Mouse (Mus musculus) liver, adult 2 months (tissue): ENCODE results near the gene Kif3a. TPM values are rescaled to one million over a fixed set of nuclear protein-coding genes. Genes with fewer than 3 reads are reported as not detected.

Source experiments
- DNase-seq: peaks from one replicate; pipeline ENCODE4 v3.0.0-alpha.2; 2011; ENCODE audit warnings: low read depth, low spot score; ENCODE audit errors: extremely low read depth
- H3K27ac ChIP-seq: fragments of 200-500 bp; replicated peaks from 2 replicates; pipeline ENCODE4 v1.5.1; 2012; ENCODE audit warnings: low read depth, mild to moderate bottlenecking, control low read depth, inconsistent platforms, low read length; ENCODE audit not compliant: insufficient read depth
- H3K27me3 ChIP-seq: fragments of 200-500 bp; 2 replicates; pipeline ENCODE4 v1.6.1; 2012; ENCODE audit warnings: mild to moderate bottlenecking, moderate library complexity, low read length, inconsistent platforms; ENCODE audit not compliant: control insufficient read depth, insufficient read depth
- H3K36me3 ChIP-seq: fragments of 200-500 bp; 2 replicates; pipeline ENCODE4 v1.6.1; 2012; ENCODE audit warnings: low read length, inconsistent platforms; ENCODE audit not compliant: control insufficient read depth, insufficient read depth
- H3K4me1 ChIP-seq: fragments of 200-500 bp; 2 replicates; pipeline ENCODE4 v1.6.1; 2011; ENCODE audit warnings: low read length; ENCODE audit not compliant: control insufficient read depth, insufficient read depth
- H3K4me3 ChIP-seq: fragments of 200-500 bp; 2 replicates; pipeline ENCODE4 v1.5.1; 2011; ENCODE audit warnings: low read depth, mild to moderate bottlenecking, control low read depth, low read length, moderate library complexity; ENCODE audit not compliant: insufficient read depth
- H3K79me2 ChIP-seq: fragments of 200-500 bp; 2 replicates; pipeline ENCODE4 v1.6.1; 2012; ENCODE audit warnings: inconsistent platforms, mild to moderate bottlenecking, low read length, moderate library complexity; ENCODE audit not compliant: control insufficient read depth, insufficient read depth
- H3K9ac ChIP-seq: fragments of 200-500 bp; 2 replicates; pipeline ENCODE4 v1.6.1; 2012; ENCODE audit warnings: low read depth, mild to moderate bottlenecking, control low read depth, inconsistent platforms, low read length
- CTCF ChIP-seq: fragments of 200-500 bp; IDR thresholded peaks from 2 replicates; pipeline ENCODE4 v1.5.1; 2011; ENCODE audit warnings: low read depth, low read length, control low read depth
- POLR2A ChIP-seq: fragments of 200-500 bp; IDR thresholded peaks from 2 replicates; pipeline ENCODE4 v1.6.1; 2011; ENCODE audit warnings: low read length, control low read depth; ENCODE audit not compliant: insufficient read depth; ENCODE audit errors: extremely low read depth
- WGBS: fragments of 180-500 bp; shearing (Covaris S2); methylation state at CpG from one replicate; pipeline ENCODE4 v1.1.7; 2018; 5-methylcytosine and 5-hydroxymethylcytosine counted together
- polyA plus RNA-seq: library from polyadenylated mRNA; depleted of rRNA; stranded (reverse); fragments of >200 nt; gene quantifications from 2 replicates; pipeline ENCODE4 v1.2.3, GENCODE M21; 2012
- total RNA-seq: library from RNA; depleted of rRNA; stranded (reverse); fragments of >200 nt; gene quantifications from 2 replicates; pipeline ENCODE4 v1.2.3, GENCODE M21; 2014

Gene Kif3a
- total and polyA plus RNA-seq, 2 experiments: 1.2 to 2.7 TPM

DNA sequence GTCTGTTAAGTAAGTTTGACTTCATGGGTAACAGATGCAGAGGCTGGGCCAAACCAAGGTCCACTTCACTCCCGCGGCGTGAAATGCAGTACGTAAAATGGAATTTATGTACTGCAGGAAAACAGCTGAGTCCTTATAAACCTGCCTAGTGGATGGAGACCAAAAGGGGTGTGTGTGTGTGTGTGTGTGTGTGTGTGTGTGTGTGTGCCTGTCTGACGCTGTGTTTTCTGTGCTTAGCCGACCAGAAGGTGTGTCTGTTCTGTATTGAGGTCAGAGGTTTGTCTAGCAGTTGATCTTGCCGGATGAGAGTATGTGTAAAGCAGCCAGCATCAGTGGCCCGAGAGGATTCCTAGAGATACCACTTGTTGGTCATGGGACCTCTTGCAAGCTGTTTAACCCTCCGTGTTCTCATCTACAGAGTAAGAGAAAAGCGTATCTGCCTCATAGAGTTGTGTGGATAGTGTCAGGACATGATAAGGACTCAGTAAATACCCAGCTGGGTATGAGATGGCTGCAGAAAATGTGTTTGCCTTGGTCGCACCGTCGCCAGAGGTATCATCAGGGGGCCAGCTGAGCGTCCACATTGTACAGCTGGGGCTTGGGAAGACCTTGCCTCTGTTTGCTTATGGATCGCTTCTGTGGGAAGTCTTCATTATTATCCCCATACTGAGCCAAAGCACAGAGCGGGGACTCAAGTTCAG lies 45.9 kb upstream of the Kif3a start:
- no peaks in the 10 kb centered on the region for H3K4me1 ChIP-seq
- TF ChIP-seq CTCF: no peak
- H3K9ac ChIP-seq: no peak overlapping the region
- H3K36me3 ChIP-seq: no peaks in the 10 kb centered on the region
- H3K27me3 ChIP-seq: 0 out of 2 replicates have a peak, but pooled peaks cover 3% of the 10 kb centered on the region
- 0 out of 2 replicates have a peak overlapping the region, but pooled peaks have one; percentile 13 for H3K27ac ChIP-seq
- no peaks in the 10 kb centered on the region; the same call in 1 of the 2 replicates for H3K79me2 ChIP-seq
- no peak for DNase-seq
- 64% methylated on average over 16 of the region's 16 CpGs for WGBS
- H3K4me3 ChIP-seq: no peak overlapping the region

DNA sequence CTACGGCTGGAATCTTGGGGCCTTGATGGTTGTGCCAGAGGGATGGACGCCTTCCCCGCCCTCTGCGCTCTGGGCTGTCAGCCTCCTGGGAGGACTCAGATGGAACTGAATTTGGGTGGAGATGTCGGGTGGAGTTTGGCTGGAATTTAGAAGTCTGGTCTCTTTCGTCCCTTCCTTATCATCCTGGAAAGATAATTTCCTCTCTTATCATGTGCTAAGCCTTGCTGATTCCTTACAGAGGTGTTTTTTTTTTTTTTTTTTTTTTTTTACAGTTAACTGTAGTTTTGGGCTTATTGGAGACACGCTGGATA lies 45.4 kb upstream of the Kif3a start:
- 0 out of 2 replicates have a peak, but pooled peaks cover 3% of the 10 kb centered on the region for H3K27me3 ChIP-seq
- no peak overlapping the region for H3K4me3 ChIP-seq
- DNase-seq: peak; percentile 7
- H3K36me3 ChIP-seq: no peaks in the 10 kb centered on the region
- no peaks in the 10 kb centered on the region; the same call in 1 of the 2 replicates for H3K79me2 ChIP-seq
- no peak overlapping the region for H3K9ac ChIP-seq
- no peak overlapping the region for H3K27ac ChIP-seq
- no peaks in the 10 kb centered on the region for H3K4me1 ChIP-seq
- 71% methylated on average over 7 of the region's 7 CpGs for WGBS
- TF ChIP-seq POLR2A (no peak), CTCF (no peak)

GRCm38 (mm10) chr11:53522362-53522761 lies 44.8 kb upstream of the Kif3a start:
- 92% methylated on average over 3 of the region's 3 CpGs for WGBS
- no peaks in the 10 kb centered on the region for H3K4me1 ChIP-seq
- H3K27ac ChIP-seq: no peak overlapping the region
- TF ChIP-seq CTCF (no peak), POLR2A (no peak)
- no peak for DNase-seq
- no peaks in the 10 kb centered on the region for H3K36me3 ChIP-seq
- H3K27me3 ChIP-seq: 0 out of 2 replicates have a peak, but pooled peaks cover 3% of the 10 kb centered on the region
- no peak overlapping the region for H3K4me3 ChIP-seq
- no peak overlapping the region for H3K9ac ChIP-seq
- no peaks in the 10 kb centered on the region; the same call in 1 of the 2 replicates for H3K79me2 ChIP-seq

GRCm38 (mm10) chr11:53522930-53523329 lies 44.2 kb upstream of the Kif3a start:
- DNase-seq: no peak
- 0 out of 2 replicates have a peak, but pooled peaks cover 3% of the 10 kb centered on the region for H3K27me3 ChIP-seq
- TF ChIP-seq CTCF: no peak
- no peak for TF ChIP-seq POLR2A
- H3K4me3 ChIP-seq: no peak overlapping the region
- no peaks in the 10 kb centered on the region; the same call in 1 of the 2 replicates for H3K4me1 ChIP-seq
- H3K36me3 ChIP-seq: no peaks in the 10 kb centered on the region
- 72% methylated on average over 9 of the region's 9 CpGs for WGBS
- H3K27ac ChIP-seq: no peak overlapping the region
- H3K79me2 ChIP-seq: no peaks in the 10 kb centered on the region; the same call in 1 of the 2 replicates
- no peak overlapping the region for H3K9ac ChIP-seq

DNA sequence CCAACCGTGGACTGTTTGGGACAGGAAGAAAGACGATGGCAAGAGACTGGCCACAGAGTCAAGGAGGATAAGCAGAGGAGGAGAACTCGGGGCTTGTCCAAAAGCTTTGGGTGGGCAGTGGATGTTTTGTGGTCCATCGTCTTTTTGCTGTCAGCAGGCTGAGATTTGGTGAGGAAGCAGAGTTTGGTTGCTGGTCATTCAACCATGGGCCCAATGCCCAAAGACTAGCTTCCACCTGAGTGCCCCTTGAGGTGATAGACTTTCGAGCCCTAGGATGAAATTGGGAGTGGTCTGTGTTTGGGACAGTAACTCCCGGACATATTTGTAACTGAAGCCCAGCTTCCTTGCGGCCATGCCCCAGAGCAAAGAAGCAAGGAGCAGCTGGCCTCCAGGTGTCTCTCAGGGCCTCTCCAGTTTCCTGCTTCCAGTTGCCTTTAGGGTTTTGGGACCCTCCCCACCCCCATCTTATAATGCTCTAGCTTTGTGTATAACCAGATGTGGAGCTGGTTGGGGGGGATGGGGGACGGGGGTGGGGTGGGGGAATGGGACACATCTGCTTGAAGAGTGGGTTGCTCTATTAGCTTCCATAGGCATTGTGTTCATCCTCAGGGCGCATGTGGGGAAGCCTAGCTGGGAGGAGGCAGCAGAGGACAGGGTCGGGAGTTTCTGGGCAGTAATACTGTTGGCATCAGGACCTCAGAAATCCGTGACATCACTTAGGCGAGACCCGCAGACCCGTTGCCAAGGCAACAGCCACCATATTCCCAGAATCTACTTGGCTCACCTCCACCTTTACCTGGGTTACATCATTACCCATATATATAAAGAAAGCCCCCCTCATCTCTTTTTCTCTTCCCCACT lies 43.4 kb upstream of the Kif3a start:
- TF ChIP-seq POLR2A (no peak), CTCF (no peak)
- Histone ChIP-seq H3K9ac (no peak overlapping the region), H3K79me2 (no peaks in the 10 kb centered on the region; the same call in 1 of the 2 replicates), H3K36me3 (no peaks in the 10 kb centered on the region), H3K27ac (no peak overlapping the region), H3K27me3 (0 out of 2 replicates have a peak, but pooled peaks cover 3% of the 10 kb centered on the region), H3K4me3 (no peak overlapping the region), H3K4me1 (no peaks in the 10 kb centered on the region; the same call in 1 of the 2 replicates)
- DNase-seq: no peak
- WGBS: 92% methylated on average over 14 of the region's 14 CpGs
